Mouse (Mus musculus) right cerebral cortex, postnatal 10 days (tissue): Measurements from ENCODE around the gene Foxn1.
A peak's percentile ranks its signal among the peaks of the same experiment; 100 is the strongest.

Experiments
- DNase-seq, 2 experiments: peaks; one replicate each; pipeline ENCODE4 v3.0.0; 2021; ENCODE audit warnings: low spot score in 2 of 2

Gene Foxn1

GRCm38 (mm10) chr11:78386508-78387043 lies at the start of gene Foxn1:
TSS of gene Foxn1 (minus strand) at chr11:78386558.
- no peak for DNase-seq

- no peak for DNase-seq
Observed at GRCm38 (mm10) chr11:78435776-78436349, 49.5 kb upstream of the Foxn1 start.

- no peak for DNase-seq
Observed at GRCm38 (mm10) chr11:78434052-78434451, 47.7 kb upstream of the Foxn1 start.

- DNase-seq: no peak
Observed at GRCm38 (mm10) chr11:78431176-78431575, 44.8 kb upstream of the Foxn1 start.

- DNase-seq: no peak
Observed at GRCm38 (mm10) chr11:78430195-78430878, 44.0 kb upstream of the Foxn1 start.

GRCm38 (mm10) chr11:78428309-78428708 lies 42.0 kb upstream of the Foxn1 start:
- DNase-seq: no peak

- DNase-seq: no peak
Observed at GRCm38 (mm10) chr11:78427655-78428054, 41.3 kb upstream of the Foxn1 start.

GRCm38 (mm10) chr11:78425572-78425971 lies 39.2 kb upstream of the Foxn1 start:
- no peak for DNase-seq

GRCm38 (mm10) chr11:78424352-78424751 lies 38.0 kb upstream of the Foxn1 start:
- DNase-seq: peak; percentile 49 to 51

- DNase-seq: no peak
Observed at GRCm38 (mm10) chr11:78422055-78422819, 35.9 kb upstream of the Foxn1 start, which contains the start of gene Slc13a2. TSS of gene Slc13a2 (minus strand) at chr11:78422217.

- no peak for DNase-seq
Observed at GRCm38 (mm10) chr11:78421201-78422009, 35.0 kb upstream of the Foxn1 start.

GRCm38 (mm10) chr11:78420263-78420889 lies 34.0 kb upstream of the Foxn1 start:
- no peak for DNase-seq

GRCm38 (mm10) chr11:78416854-78417253 lies 30.5 kb upstream of the Foxn1 start:
- no peak for DNase-seq

- peak in 1 of 2 experiments; percentile 32 for DNase-seq
Observed at GRCm38 (mm10) chr11:78412861-78413260, 26.5 kb upstream of the Foxn1 start.

GRCm38 (mm10) chr11:78412324-78412850 lies 26.0 kb upstream of the Foxn1 start:
- DNase-seq: no peak

GRCm38 (mm10) chr11:78411606-78412323 lies 25.4 kb upstream of the Foxn1 start:
- DNase-seq: peak; percentile 60 to 71

- no peak for DNase-seq
Observed at GRCm38 (mm10) chr11:78408256-78409240, 22.2 kb upstream of the Foxn1 start.

GRCm38 (mm10) chr11:78402062-78402461 lies 15.7 kb upstream of the Foxn1 start:
- DNase-seq: no peak

- no peak for DNase-seq
Observed at GRCm38 (mm10) chr11:78401469-78401868, 15.1 kb upstream of the Foxn1 start.
